Mouse (Mus musculus) neural tube, embryonic 11.5 days (tissue): Measurements from ENCODE around the gene Fbxw24. TPM values are rescaled to one million over a fixed set of nuclear protein-coding genes. Genes with fewer than 3 reads are reported as not detected.

ENCODE experiments used
- ATAC-seq: fragments of 200-750 bp; cut with Nextera tagmentation; 2 replicates; pipeline ENCODE4 v1.8.0; 2017; ENCODE audit warnings: moderate number of reproducible peaks, mild to moderate bottlenecking, moderate TSS enrichment, moderate library complexity; ENCODE audit not compliant: insufficient read depth, low FRiP score, low TSS enrichment
- DNase-seq: peaks from one replicate; pipeline ENCODE4 v3.0.0-alpha.2; 2015; ENCODE audit warnings: low spot score
- H3K27ac ChIP-seq: fragments of 300-500 bp; sonication (generic); 2 replicates; pipeline ENCODE4 v1.5.1; 2014; ENCODE audit warnings: low read depth, mild to moderate bottlenecking, low read length
- H3K27me3 ChIP-seq: fragments of 300-500 bp; sonication (generic); 2 replicates; pipeline ENCODE4 v1.6.1; 2014; ENCODE audit warnings: mild to moderate bottlenecking, low read length, mixed read lengths; ENCODE audit not compliant: control insufficient read depth, insufficient read depth
- H3K36me3 ChIP-seq: fragments of 300-500 bp; sonication (generic); 2 replicates; pipeline ENCODE4 v1.6.1; 2014; ENCODE audit warnings: mild to moderate bottlenecking, low read length, moderate library complexity, mixed read lengths; ENCODE audit not compliant: control insufficient read depth, insufficient read depth
- H3K4me1 ChIP-seq: fragments of 300-500 bp; sonication (generic); 2 replicates; pipeline ENCODE4 v1.6.1; 2014; ENCODE audit warnings: low read length, mixed read lengths; ENCODE audit not compliant: control insufficient read depth, insufficient read depth
- H3K4me2 ChIP-seq: fragments of 300-500 bp; sonication (generic); 2 replicates; pipeline ENCODE4 v1.6.1; 2014; ENCODE audit warnings: low read depth, mild to moderate bottlenecking, moderate library complexity
- H3K4me3 ChIP-seq: fragments of 300-500 bp; sonication (generic); 2 replicates; pipeline ENCODE4 v1.5.1; 2014; ENCODE audit warnings: low read depth, low read length
- H3K9ac ChIP-seq: fragments of 300-500 bp; sonication (generic); 2 replicates; pipeline ENCODE4 v1.6.1; 2014; ENCODE audit warnings: mild to moderate bottlenecking, low read length
- H3K9me3 ChIP-seq: fragments of 300-500 bp; sonication (generic); 2 replicates; pipeline ENCODE4 v1.6.1; 2016; ENCODE audit warnings: low read length; ENCODE audit not compliant: control insufficient read depth
- WGBS: fragments of 180-500 bp; shearing (Covaris S2); extraction: QIAGEN DNeasy Blood & Tissue Kit; methylation state at CpG from one replicate; pipeline ENCODE4 v1.1.7; 2014; 5-methylcytosine and 5-hydroxymethylcytosine counted together
- polyA plus RNA-seq: library from polyadenylated mRNA; unstranded; fragments of >200 nt; fragmentation: Nextera tagmentation; extraction: Ambion mirVana; gene quantifications from 2 replicates; pipeline ENCODE4 v1.2.1, GENCODE M21; 2014

The Fbxw24 gene
- polyA plus RNA-seq, 1 experiment from 2014 or later, result not detected

DNA sequence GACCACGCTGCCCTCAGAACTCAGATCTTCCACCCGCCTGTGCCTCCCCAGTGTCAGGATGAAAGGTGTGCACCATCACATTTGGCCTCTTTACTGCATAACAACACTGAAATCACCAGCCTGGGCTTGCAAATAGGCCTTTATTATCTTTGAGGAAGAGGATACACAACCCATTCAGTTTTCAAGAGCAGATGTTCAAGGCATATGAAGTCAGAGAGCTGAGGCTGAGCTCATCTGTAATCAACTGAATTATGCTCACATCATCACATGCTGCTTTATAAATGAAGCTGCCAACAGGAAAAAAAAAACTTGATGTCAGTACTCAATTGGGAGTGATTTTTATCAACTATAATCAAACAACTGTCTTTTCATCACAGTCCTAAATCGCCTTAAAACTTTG lies 73.4 kb downstream of the Fbxw24 start:
- no peak overlapping the region for H3K4me2 ChIP-seq
- no peak for ATAC-seq
- no peak overlapping the region for H3K4me3 ChIP-seq
- 66% methylated on average over 3 of the region's 3 CpGs for WGBS
- no peaks in the 10 kb centered on the region for H3K27me3 ChIP-seq
- H3K4me1 ChIP-seq, result no peaks in the 10 kb centered on the region
- DNase-seq, result no peak
- no peak overlapping the region for H3K9ac ChIP-seq
- H3K27ac ChIP-seq, result no peak overlapping the region
- H3K36me3 ChIP-seq, result no peaks in the 10 kb centered on the region
- no peaks in the 10 kb centered on the region for H3K9me3 ChIP-seq

Other genes with a start within 250 kb of the Fbxw24 start
- not detected in 2 replicates for gene Fbxw22, start 221.8 kb downstream of the Fbxw24 start, polyA plus RNA-seq
- gene Fbxw16, start 176.9 kb downstream of the Fbxw24 start, polyA plus RNA-seq, result not detected in 2 replicates
- gene Fbxw19, start 130.2 kb downstream of the Fbxw24 start, polyA plus RNA-seq, result not detected in 2 replicates
- not detected in 2 replicates for gene Fbxw15, start 57.8 kb downstream of the Fbxw24 start, polyA plus RNA-seq
- not detected in 2 replicates for gene Fbxw25, start 38.6 kb upstream of the Fbxw24 start, polyA plus RNA-seq
- gene Fbxw18, start 76.6 kb upstream of the Fbxw24 start, polyA plus RNA-seq, result not detected in 2 replicates
- not detected in 2 replicates for gene Fbxw26, start 120.0 kb upstream of the Fbxw24 start, polyA plus RNA-seq
- not detected in 2 replicates for gene Fbxw27, start 164.6 kb upstream of the Fbxw24 start, polyA plus RNA-seq
- not detected in 2 replicates for gene Spink8, start 186.2 kb upstream of the Fbxw24 start, polyA plus RNA-seq
- 83.9 and 87.2 TPM in 2 replicates for gene Nme6, start 206.7 kb upstream of the Fbxw24 start, polyA plus RNA-seq
- gene Camp, start 223.6 kb upstream of the Fbxw24 start, polyA plus RNA-seq, result 0.68 and 1.1 TPM in 2 replicates
- 35.4 and 37.9 TPM in 2 replicates for gene Cdc25a, start 249.5 kb upstream of the Fbxw24 start, polyA plus RNA-seq